Mouse (Mus musculus): ENCODE measurements around the gene Actl10. TPM values are rescaled to one million over a fixed set of nuclear protein-coding genes. Genes with fewer than 3 reads are reported as not detected.

Gene Actl10
- polyA plus RNA-seq (2015; fragmentation: Nextera tagmentation; extraction: Ambion mirVana) = 0.26 and 0.35 TPM in 2 replicates

GRCm38 (mm10) chr2:154551476-154551875, at the start of gene Actl10:
TSS of gene Actl10 (plus strand) at chr2:154551776.

GRCm38 (mm10) chr2:154546711-154547110, 4.9 kb upstream of the Actl10 start, which contains the start of gene 1700003F12Rik:
TSS of gene 1700003F12Rik (plus strand) at chr2:154547085.

GRCm38 (mm10) chr2:154558264-154559039, 6.9 kb downstream of the Actl10 start, which contains the start of gene Necab3:
TSS of gene Necab3 (minus strand) at chr2:154558890.

GRCm38 (mm10) chr2:154569836-154570286, 18.3 kb downstream of the Actl10 start, which contains the start of gene E2f1:
TSS of gene E2f1 (minus strand) at chr2:154569892.

Other genes with a start within 250 kb of the Actl10 start
- not detected in 2 replicates for gene Bpifb9b, start 244.5 kb upstream of the Actl10 start, polyA plus RNA-seq (2015; fragmentation: Nextera tagmentation; extraction: Ambion mirVana)
- gene Cdk5rap1, start 178.8 kb upstream of the Actl10 start, polyA plus RNA-seq (2015; fragmentation: Nextera tagmentation; extraction: Ambion mirVana) = 4.3 and 19.9 TPM in 2 replicates
- gene Snta1, start 143.7 kb upstream of the Actl10 start, polyA plus RNA-seq (2015; fragmentation: Nextera tagmentation; extraction: Ambion mirVana) = 29.3 and 32.6 TPM in 2 replicates
- 13.7 and 21.7 TPM in 2 replicates for gene Cbfa2t2, start 115.3 kb upstream of the Actl10 start, polyA plus RNA-seq (2015; fragmentation: Nextera tagmentation; extraction: Ambion mirVana)
- 2.6 and 2.8 TPM in 2 replicates for gene 1700003F12Rik, start 4.7 kb upstream of the Actl10 start, polyA plus RNA-seq (2015; fragmentation: Nextera tagmentation; extraction: Ambion mirVana)
- gene Necab3, start 7.1 kb downstream of the Actl10 start, polyA plus RNA-seq (2015; fragmentation: Nextera tagmentation; extraction: Ambion mirVana) = 3.7 and 5.8 TPM in 2 replicates
- gene E2f1, start 18.1 kb downstream of the Actl10 start, polyA plus RNA-seq (2015; fragmentation: Nextera tagmentation; extraction: Ambion mirVana) = 12.2 and 14.2 TPM in 2 replicates
- gene Pxmp4, start 51.9 kb downstream of the Actl10 start, polyA plus RNA-seq (2015; fragmentation: Nextera tagmentation; extraction: Ambion mirVana) = 28.6 and 31.2 TPM in 2 replicates
- gene Zfp341, start 61.5 kb downstream of the Actl10 start, polyA plus RNA-seq (2015; fragmentation: Nextera tagmentation; extraction: Ambion mirVana) = 0.46 and 0.66 TPM in 2 replicates
- gene 4930519P11Rik, start 61.7 kb downstream of the Actl10 start, polyA plus RNA-seq (2015; fragmentation: Nextera tagmentation; extraction: Ambion mirVana) = 0.57 and 1.0 TPM in 2 replicates
- gene Chmp4b, start 99.9 kb downstream of the Actl10 start, polyA plus RNA-seq (2015; fragmentation: Nextera tagmentation; extraction: Ambion mirVana) = 54.0 and 62.8 TPM in 2 replicates
- not detected in 2 replicates for gene Gm14214, start 218.3 kb downstream of the Actl10 start, polyA plus RNA-seq (2015; fragmentation: Nextera tagmentation; extraction: Ambion mirVana)
- 32.3 and 38.1 TPM in 2 replicates for gene Raly, start 239.3 kb downstream of the Actl10 start, polyA plus RNA-seq (2015; fragmentation: Nextera tagmentation; extraction: Ambion mirVana)
- 1.3 and 4.2 TPM in 2 replicates for gene a, start 239.6 kb downstream of the Actl10 start, polyA plus RNA-seq (2015; fragmentation: Nextera tagmentation; extraction: Ambion mirVana)